Mouse (Mus musculus) midbrain, embryonic 14.5 days (tissue): ENCODE data around the gene Inka2. TPM values are rescaled to one million over a fixed set of nuclear protein-coding genes. Genes with fewer than 3 reads are reported as not detected.
A peak's percentile ranks its signal among the peaks of the same experiment; 100 is the strongest.

Source experiments
- ATAC-seq: fragments of 200-750 bp; cut with Nextera tagmentation; 2 replicates; pipeline ENCODE4 v1.8.0; 2017; ENCODE audit warnings: moderate number of reproducible peaks, moderate library complexity; ENCODE audit not compliant: low FRiP score, low TSS enrichment
- DNase-seq: peaks from one replicate; pipeline ENCODE4 v3.0.0-alpha.2; 2015
- H3K27ac ChIP-seq: fragments of 300-500 bp; sonication (generic); replicated peaks from 2 replicates; pipeline ENCODE4 v1.5.1; 2014; ENCODE audit warnings: mild to moderate bottlenecking, low read depth, low read length, moderate library complexity
- H3K27me3 ChIP-seq: fragments of 300-500 bp; sonication (generic); 2 replicates; pipeline ENCODE4 v1.6.1; 2014; ENCODE audit warnings: low read length, control low read depth, mixed read lengths; ENCODE audit not compliant: control insufficient read depth, insufficient read depth
- H3K36me3 ChIP-seq: fragments of 300-500 bp; sonication (generic); 2 replicates; pipeline ENCODE4 v1.6.1; 2014; ENCODE audit warnings: low read length, control low read depth; ENCODE audit not compliant: control insufficient read depth, insufficient read depth
- H3K4me1 ChIP-seq: fragments of 300-500 bp; sonication (generic); 2 replicates; pipeline ENCODE4 v1.6.1; 2014; ENCODE audit warnings: mild to moderate bottlenecking, antibody characterized with exemption, low read length, control low read depth; ENCODE audit not compliant: control insufficient read depth, insufficient read depth
- H3K4me2 ChIP-seq: fragments of 300-500 bp; sonication (generic); 2 replicates; pipeline ENCODE4 v1.6.1; 2014; ENCODE audit warnings: mild to moderate bottlenecking, low read length, moderate library complexity
- H3K4me3 ChIP-seq: fragments of 300-500 bp; sonication (generic); replicated peaks from 2 replicates; pipeline ENCODE4 v1.5.1; 2014; ENCODE audit warnings: low read depth, low read length
- H3K9ac ChIP-seq: fragments of 300-500 bp; sonication (generic); replicated peaks from 2 replicates; pipeline ENCODE4 v1.6.1; 2014; ENCODE audit warnings: mild to moderate bottlenecking, low read length, moderate library complexity
- H3K9me3 ChIP-seq: fragments of 300-500 bp; sonication (generic); 2 replicates; pipeline ENCODE4 v1.6.1; 2016; ENCODE audit warnings: low read length, control low read depth, mixed read lengths; ENCODE audit not compliant: control insufficient read depth
- WGBS: fragments of 180-500 bp; shearing (Covaris S2); extraction: QIAGEN DNeasy Blood & Tissue Kit; methylation state at CpG from one replicate; pipeline ENCODE4 v1.1.7; 2014; 5-methylcytosine and 5-hydroxymethylcytosine counted together
- polyA plus RNA-seq: library from polyadenylated mRNA; unstranded; fragments of >200 nt; fragmentation: Nextera tagmentation; extraction: Ambion mirVana; gene quantifications from 2 replicates; pipeline ENCODE4 v1.2.1, GENCODE M21; 2014

Gene Inka2
- polyA plus RNA-seq, result 1.5 and 3.2 TPM in 2 replicates

DNA sequence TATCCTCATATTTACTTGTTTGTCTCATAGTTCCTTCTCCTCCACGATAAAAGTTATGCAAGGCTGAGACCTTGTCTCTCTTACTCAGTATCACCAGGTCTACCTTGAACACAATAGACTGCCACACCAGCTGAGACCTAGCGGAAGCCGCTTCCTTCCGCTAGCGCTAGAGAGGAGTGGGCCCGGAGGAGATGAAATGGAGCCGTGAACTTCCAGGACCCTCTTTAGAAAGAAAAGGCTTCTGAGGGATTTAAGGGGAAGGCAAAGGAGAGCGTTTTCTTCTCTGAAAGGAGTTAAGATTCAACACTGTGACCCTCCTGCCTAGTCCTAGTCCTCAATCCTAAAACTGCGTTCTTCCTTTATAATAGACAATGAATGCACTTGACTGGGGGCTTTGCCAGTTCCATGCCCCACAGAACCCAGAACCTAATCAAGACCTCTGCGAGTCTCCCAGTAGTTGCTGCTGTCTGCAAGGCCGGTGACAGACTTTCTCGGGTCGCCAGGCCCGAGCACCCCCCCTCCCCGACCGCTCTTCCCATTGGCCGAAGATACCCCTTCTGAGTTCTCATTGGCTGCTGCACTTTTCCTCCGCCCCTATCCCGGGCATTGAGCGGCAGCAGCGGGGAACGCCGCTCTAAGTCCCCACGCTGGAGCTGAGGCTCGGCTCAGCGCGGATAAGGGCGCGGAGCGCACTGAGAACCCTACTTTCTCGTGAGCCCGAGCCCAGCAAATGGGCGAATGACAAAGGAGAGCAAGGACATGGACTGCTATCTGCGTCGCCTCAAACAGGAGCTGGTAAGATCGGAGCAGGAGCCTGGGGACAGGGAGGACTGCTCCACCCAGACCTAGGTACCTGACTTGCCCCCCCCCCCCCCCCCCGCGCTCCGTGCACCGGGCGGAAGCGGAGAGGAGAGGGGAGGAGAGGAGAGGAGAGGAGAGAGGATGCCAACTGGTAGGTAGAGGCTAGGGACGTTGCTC is at the start of gene Inka2:
Gene Inka2, plus strand, starts transcription at position 569 of the 978 bp plus-strand sequence.
- 0 out of 2 replicates have a peak, but pooled peaks cover 11% of the 10 kb centered on the region for H3K4me1 ChIP-seq
- peaks cover 6% of the 10 kb centered on the region; the same call in 1 of the 2 replicates for H3K27me3 ChIP-seq
- H3K27ac ChIP-seq, result no peak within 1 kb of the TSS
- peak; percentile 96 for ATAC-seq
- peak within 1 kb of the TSS; percentile 41 for H3K4me3 ChIP-seq
- H3K36me3 ChIP-seq, result no peaks in the 10 kb centered on the region
- DNase-seq, result peak; percentile 91
- 2% methylated on average over 41 of the region's 43 CpGs for WGBS
- H3K9me3 ChIP-seq, result no peaks in the 10 kb centered on the region
- H3K4me2 ChIP-seq, result peak within 1 kb of the TSS; percentile 99
- peak within 1 kb of the TSS; percentile 61 for H3K9ac ChIP-seq

DNA sequence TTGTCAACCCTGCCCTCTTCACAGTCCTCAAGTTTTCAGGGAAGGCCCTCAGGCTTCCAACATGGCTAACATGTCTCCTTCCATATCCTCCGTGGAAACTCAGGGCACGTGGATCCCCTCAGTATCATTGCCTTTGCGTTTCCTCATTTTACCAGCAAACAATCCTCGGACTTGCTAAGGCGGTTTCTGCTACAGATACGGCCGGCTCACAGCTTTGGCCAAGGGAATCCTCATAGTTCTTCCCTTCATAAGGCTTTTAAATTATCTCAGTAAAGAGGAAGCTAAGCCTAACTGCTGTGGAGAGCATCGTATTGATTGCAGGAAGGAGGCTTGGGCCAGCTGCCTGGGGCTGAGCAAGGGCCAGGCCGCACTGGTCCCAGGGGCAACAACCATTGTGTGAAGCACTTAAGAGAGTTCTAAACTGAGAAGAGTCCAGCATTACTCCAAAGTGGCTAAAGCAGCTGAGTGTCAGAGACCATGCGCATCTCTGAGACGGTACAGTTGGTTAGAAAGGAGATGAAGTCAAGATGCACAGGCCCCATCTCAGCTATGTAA is 49.3 kb upstream of the Inka2 start:
- 90% methylated on average over 11 of the region's 11 CpGs for WGBS
- H3K4me2 ChIP-seq, result no peak overlapping the region
- H3K4me3 ChIP-seq, result no peak overlapping the region
- H3K27me3 ChIP-seq, result no peaks in the 10 kb centered on the region
- no peak overlapping the region for H3K9ac ChIP-seq
- no peaks in the 10 kb centered on the region for H3K9me3 ChIP-seq
- DNase-seq, result no peak
- no peaks in the 10 kb centered on the region for H3K36me3 ChIP-seq
- no peaks in the 10 kb centered on the region for H3K4me1 ChIP-seq
- no peak overlapping the region for H3K27ac ChIP-seq
- no peak for ATAC-seq

DNA sequence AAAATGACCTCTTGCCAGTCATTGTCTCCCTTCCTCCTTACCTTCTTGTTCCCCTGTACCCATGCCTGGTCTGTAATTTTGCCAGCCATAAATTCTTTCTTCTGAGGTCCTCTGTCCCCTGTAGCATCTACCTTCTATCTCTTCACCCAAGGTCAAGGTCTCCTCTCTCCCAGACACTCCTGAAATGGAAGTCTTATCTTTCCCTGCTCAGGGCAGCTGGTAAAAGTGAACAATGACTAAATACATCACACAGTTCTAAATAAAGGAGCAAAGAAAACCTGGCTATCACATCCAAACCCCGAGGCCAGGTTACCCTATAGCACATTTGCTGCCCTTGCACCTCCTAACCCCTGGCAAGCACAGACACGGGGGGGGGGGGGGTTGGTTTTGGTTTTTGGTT is 43.9 kb upstream of the Inka2 start:
- 80% methylated on average over 2 of the region's 2 CpGs for WGBS
- Histone ChIP-seq H3K27me3 (no peaks in the 10 kb centered on the region), H3K4me1 (no peaks in the 10 kb centered on the region), H3K36me3 (no peaks in the 10 kb centered on the region), H3K9me3 (no peaks in the 10 kb centered on the region), H3K27ac (no peak overlapping the region), H3K4me2 (no peak overlapping the region), H3K4me3 (no peak overlapping the region), H3K9ac (no peak overlapping the region)
- no peak for ATAC-seq
- DNase-seq, result no peak

DNA sequence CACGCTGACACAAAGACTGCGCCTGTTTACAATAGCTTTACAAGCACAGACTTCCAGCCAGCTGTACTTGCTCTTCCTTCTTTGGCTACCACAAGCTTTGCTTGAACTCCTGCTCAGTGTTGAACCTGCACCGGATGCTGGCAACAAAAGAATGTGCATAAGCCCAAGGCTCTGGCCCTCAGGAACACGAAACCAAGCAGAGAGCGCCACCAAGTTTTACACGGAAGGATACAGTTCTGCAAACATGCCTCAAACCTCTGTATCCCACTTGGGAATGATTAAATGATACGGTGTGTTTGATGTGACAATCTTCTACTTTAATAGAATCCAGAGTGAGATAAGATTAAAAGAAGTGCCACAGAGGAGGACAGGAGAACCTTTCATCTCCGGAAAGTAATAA is 41.4 kb upstream of the Inka2 start:
- DNase-seq, result peak; percentile 44
- ATAC-seq, result no peak
- 71% methylated on average over 8 of the region's 8 CpGs for WGBS

DNA sequence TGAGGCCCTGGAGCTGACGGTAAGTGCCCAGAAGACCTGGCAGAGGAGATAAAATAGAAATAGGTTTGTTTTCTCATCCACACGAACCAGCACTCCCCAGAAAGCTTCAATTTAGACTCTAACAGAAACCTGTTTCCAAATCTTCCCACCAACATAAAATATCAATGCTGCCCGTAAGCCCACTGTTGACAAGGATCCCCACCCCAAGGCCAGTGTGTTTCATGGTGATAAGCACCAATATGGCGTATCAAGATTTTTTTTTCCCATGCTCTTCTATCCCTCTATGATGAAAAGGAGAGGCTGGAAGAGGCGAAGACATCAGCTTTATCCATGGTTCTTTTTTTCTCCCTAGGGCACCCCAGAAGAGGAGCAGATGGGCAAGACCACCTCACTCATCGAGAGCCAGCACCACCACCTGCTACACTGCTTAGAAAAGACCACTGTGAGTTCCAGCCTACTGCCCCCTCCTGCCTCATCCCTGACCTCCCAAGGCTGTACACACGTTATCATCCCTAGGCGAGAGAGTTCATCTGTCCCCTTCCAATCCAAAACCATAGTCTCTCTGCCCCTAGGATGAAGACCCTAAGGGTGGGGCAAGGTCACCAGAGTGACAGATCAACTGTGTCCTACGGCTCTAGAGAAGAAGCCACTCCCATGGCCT is 39.2 kb upstream of the Inka2 start:
- DNase-seq, result no peak
- H3K27ac ChIP-seq, result no peak overlapping the region
- H3K9me3 ChIP-seq, result no peaks in the 10 kb centered on the region
- no peak overlapping the region for H3K9ac ChIP-seq
- no peaks in the 10 kb centered on the region for H3K27me3 ChIP-seq
- WGBS, result 84% methylated on average over 9 of the region's 9 CpGs
- no peak overlapping the region for H3K4me2 ChIP-seq
- no peak overlapping the region for H3K4me3 ChIP-seq
- 0 out of 2 replicates have a peak, but pooled peaks cover 2% of the 10 kb centered on the region for H3K36me3 ChIP-seq
- no peaks in the 10 kb centered on the region for H3K4me1 ChIP-seq
- no peak for ATAC-seq

More for the DNA sequence above, 41.4 kb upstream of the Inka2 start:
- Histone ChIP-seq H3K4me2 (no peak overlapping the region), H3K4me1 (no peaks in the 10 kb centered on the region), H3K9ac (no peak overlapping the region), H3K4me3 (no peak overlapping the region), H3K9me3 (no peaks in the 10 kb centered on the region), H3K27ac (no peak overlapping the region), H3K27me3 (no peaks in the 10 kb centered on the region), H3K36me3 (no peaks in the 10 kb centered on the region)

DNA sequence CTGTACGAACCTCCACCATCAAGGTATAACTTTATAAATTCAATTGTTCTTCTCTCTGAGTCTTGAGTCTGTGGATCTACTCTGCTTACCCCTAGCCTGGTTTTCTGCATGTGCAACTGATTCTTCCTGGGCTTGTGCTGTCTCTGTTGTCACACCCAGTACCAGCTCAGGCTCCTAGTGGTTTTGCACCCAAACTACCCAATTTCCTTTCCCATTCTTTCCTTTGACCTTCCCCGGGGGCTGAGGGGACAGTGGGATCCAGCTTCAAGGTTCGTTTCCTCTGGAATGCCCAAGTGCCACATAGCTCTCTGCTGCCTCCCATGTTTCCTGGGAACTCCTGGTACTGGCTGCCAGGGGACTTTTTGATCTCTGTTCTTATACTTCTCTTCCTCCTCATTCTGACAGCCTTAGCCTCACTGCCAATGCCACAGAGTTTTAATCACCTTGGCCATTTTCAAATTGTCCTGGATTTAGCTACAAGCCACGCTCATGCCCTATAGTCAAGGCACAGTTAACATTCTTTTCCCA is 37.3 kb upstream of the Inka2 start:
- H3K4me3 ChIP-seq, result no peak overlapping the region
- DNase-seq (no peak), ATAC-seq (no peak)
- no peaks in the 10 kb centered on the region for H3K27me3 ChIP-seq
- no peak overlapping the region for H3K4me2 ChIP-seq
- H3K36me3 ChIP-seq, result 0 out of 2 replicates have a peak, but pooled peaks cover 2% of the 10 kb centered on the region
- no peaks in the 10 kb centered on the region for H3K9me3 ChIP-seq
- no peaks in the 10 kb centered on the region for H3K4me1 ChIP-seq
- 59% methylated on average over 4 of the region's 4 CpGs for WGBS
- H3K9ac ChIP-seq, result no peak overlapping the region
- no peak overlapping the region for H3K27ac ChIP-seq

DNA sequence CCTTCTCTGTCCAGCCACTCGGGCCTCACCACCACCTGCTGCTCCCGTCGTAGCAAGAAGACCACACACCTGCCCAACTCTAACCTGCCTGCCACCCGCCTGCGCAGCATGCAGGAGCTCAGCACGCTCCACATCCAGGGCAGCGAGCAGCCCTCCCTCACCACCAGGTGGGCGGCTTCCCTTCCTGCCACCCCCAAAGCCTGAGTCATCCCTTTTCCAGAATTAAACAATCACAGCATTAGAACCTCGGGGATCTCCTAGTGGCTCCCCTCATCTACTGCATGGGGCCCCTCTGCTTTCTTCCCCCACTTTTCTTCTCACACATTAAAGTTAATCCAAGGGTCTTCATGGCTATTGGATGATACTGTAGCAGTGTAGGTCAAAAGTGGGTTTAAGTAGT is 36.2 kb upstream of the Inka2 start:
- 52% methylated on average over 9 of the region's 9 CpGs for WGBS
- Histone ChIP-seq H3K4me2 (no peak overlapping the region), H3K9me3 (no peaks in the 10 kb centered on the region), H3K9ac (no peak overlapping the region), H3K4me1 (no peaks in the 10 kb centered on the region), H3K27me3 (no peaks in the 10 kb centered on the region), H3K27ac (no peak overlapping the region), H3K4me3 (no peak overlapping the region), H3K36me3 (0 out of 2 replicates have a peak, but pooled peaks cover 2% of the 10 kb centered on the region)
- DNase-seq (no peak), ATAC-seq (no peak)

DNA sequence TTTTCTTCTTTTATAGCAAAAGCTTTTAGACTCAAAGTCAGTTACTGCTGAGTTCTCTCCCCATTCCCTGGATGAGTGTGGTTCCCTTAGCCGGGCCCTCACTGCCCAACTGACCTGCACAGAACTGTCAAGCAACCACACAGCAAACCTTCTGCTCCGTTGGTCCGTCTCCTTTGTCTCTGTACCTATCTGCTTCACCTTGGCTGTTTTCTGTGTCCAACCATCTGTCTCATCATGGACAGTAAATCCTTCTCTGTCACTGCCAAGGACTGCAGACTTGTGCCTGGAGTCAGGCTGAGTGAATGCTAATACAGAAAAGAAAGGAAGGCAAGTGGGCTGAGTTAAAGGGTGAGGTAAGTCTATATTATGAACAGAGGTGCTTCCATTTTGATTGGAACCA is 34.6 kb upstream of the Inka2 start:
- Histone ChIP-seq H3K9ac (no peak overlapping the region), H3K27ac (no peak overlapping the region), H3K36me3 (0 out of 2 replicates have a peak, but pooled peaks cover 2% of the 10 kb centered on the region), H3K9me3 (no peaks in the 10 kb centered on the region), H3K4me3 (no peak overlapping the region), H3K4me2 (no peak overlapping the region), H3K27me3 (no peaks in the 10 kb centered on the region), H3K4me1 (no peaks in the 10 kb centered on the region)
- WGBS, result 92% methylated on average over 3 of the region's 3 CpGs
- ATAC-seq (no peak), DNase-seq (no peak)
